Mouse (Mus musculus) stomach, postnatal 0 days (tissue): ENCODE measurements around the gene Dnajb14.

Experiments used
- CTCF ChIP-seq: IDR thresholded peaks from 2 replicates; pipeline ENCODE4 v1.5.1; 2016; ENCODE audit warnings: antibody characterized with exemption, low read depth, mild to moderate bottlenecking, moderate library complexity
- EP300 ChIP-seq: optimal IDR thresholded peaks from 2 replicates; pipeline ENCODE3; 2016; ENCODE audit warnings: antibody characterized with exemption

DNA sequence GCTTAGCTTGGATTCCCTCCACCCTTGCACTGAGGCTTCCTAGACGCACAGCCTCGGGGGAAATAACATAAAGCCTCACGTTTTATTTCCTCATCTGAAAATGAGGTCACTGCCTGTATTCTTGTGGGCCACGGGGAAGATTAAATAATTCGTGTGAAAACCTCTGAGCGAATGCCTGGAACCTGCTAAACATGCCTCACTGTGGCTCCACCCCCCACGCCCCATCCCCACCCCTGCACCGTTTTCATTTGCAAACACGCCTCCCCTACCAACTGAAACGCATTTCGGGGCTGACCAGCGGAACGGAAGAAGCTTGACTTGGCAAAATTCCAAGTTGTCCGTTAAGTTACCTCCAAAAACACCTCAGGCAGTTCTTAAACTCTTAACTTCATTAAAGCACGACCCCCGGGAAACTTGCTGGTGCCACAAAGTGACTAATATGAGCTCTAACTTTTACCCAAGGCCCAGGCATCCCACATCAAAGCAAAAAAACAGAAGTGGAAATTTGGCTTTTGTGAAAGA is 88.1 kb downstream of the Dnajb14 start:
- TF ChIP-seq CTCF (no peak), EP300 (no peak)
